Mouse (Mus musculus): ENCODE results near the gene Secisbp2l. TPM values are rescaled to one million over a fixed set of nuclear protein-coding genes. Genes with fewer than 3 reads are reported as not detected.

The Secisbp2l gene
- total RNA-seq (2014; rRNA removed) = 43.5 and 47.4 TPM in 2 replicates
- 26.6 and 27.8 TPM in 2 replicates for polyA plus RNA-seq (2015; fragmentation: Nextera tagmentation; extraction: Ambion mirVana)

DNA sequence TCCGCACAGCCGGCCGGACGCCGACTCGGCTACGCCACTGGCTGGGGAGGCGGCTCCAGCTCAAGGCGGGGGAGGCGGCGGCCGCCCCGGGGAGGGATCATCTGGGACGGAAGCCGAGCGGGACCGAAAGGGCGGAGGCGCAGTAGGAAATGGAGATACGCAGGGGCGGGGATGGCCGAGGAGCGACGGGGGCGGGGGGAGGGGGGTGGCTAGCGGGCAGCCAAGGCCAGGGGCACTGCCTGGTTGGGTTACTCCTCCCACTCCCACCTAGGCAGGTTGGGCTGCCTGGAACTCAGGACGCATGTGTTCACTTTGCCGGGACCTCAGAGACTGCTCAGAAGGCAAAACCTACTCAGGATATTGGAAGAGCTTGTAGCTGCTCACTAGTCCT, at the start of gene Secisbp2l:
Gene Secisbp2l, minus strand, starts transcription at position 152 of the 391 bp plus-strand sequence.
- H3K36me3 ChIP-seq (ENCODE audit: insufficient read depth, low read length) = no peaks in the 10 kb centered on the region
- ATAC-seq = peak; percentile 97

DNA sequence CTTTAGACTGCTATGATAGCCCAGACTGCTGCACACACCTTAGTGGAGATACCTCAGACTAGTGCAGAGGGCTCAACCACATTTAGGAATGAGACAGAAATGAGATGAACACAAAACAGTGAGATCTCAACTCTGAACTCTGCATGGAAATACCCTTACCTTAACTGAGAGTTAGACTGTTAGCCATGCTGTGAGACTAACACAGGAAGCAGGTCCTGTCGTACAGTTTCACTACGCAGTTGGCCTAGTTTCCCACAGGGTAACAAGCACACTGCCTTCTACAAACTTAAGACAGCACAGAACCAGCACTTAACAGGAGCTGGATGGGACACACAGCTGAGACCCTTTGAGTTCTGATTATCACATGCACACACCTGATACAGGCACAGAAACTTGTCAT, 47.3 kb upstream of the Secisbp2l start:
- no peak overlapping the region for H3K4me3 ChIP-seq (ENCODE audit: low read length)
- H3K4me2 ChIP-seq (ENCODE audit: low read depth, low read length) = no peak overlapping the region
- H3K36me3 ChIP-seq (ENCODE audit: insufficient read depth, low read length) = peaks cover 31% of the 10 kb centered on the region
- ATAC-seq (no peak), DNase-seq (ENCODE audit: low spot score) (no peak)
- H3K9me3 ChIP-seq (ENCODE audit: low read length) = no peaks in the 10 kb centered on the region
- H3K4me1 ChIP-seq (ENCODE audit: insufficient read depth, low read length) = no peaks in the 10 kb centered on the region
- no peak overlapping the region for H3K9ac ChIP-seq (replicated peaks; ENCODE audit: low read length)
- WGBS = 92% methylated on average over 2 of the region's 2 CpGs
- H3K27ac ChIP-seq = no peak overlapping the region
- H3K27me3 ChIP-seq (ENCODE audit: insufficient read depth, low read length) = no peaks in the 10 kb centered on the region
- no peak for TF ChIP-seq CTCF (IDR thresholded peaks at IDR 0.05; ENCODE audit: low read depth)

More for the DNA sequence above, at the start of gene Secisbp2l:
- WGBS = under 1% methylated on average over 19 of the region's 28 CpGs
- Histone ChIP-seq H3K27ac (peak within 1 kb of the TSS; percentile 79), H3K9ac (replicated peaks; ENCODE audit: low read length) (peak within 1 kb of the TSS; percentile 70), H3K9me3 (ENCODE audit: low read length) (no peaks in the 10 kb centered on the region), H3K4me3 (ENCODE audit: low read length) (peak within 1 kb of the TSS; percentile 65), H3K27me3 (ENCODE audit: insufficient read depth, low read length) (no peaks in the 10 kb centered on the region), H3K4me2 (ENCODE audit: low read depth, low read length) (peak within 1 kb of the TSS; percentile 79), H3K4me1 (ENCODE audit: insufficient read depth, low read length) (peaks cover 6% of the 10 kb centered on the region)
- peak; percentile 93 for DNase-seq (ENCODE audit: low spot score)
- no peak for TF ChIP-seq CTCF (IDR thresholded peaks at IDR 0.05; ENCODE audit: low read depth)

DNA sequence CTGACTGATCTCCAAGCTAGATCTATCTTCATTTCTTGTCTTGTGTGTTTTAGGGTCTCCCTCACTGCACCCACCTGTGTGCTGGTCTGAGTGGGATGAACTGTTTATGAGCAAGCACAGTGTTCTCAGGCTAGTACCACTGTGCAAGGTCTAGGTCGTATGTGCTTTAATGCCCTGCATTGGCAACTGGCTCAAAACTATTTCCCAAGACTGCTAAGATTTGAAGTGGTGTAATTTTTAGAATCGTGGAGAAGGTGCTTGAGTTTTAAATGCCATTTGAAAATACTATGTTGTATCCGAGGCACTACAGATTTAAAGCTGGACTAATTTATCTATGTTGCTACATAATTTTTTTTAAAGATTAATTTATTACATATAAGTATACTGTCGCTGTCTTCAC, 45.2 kb upstream of the Secisbp2l start:
- Histone ChIP-seq H3K9me3 (ENCODE audit: low read length) (no peaks in the 10 kb centered on the region), H3K4me2 (ENCODE audit: low read depth, low read length) (no peak overlapping the region), H3K27me3 (ENCODE audit: insufficient read depth, low read length) (no peaks in the 10 kb centered on the region), H3K4me3 (ENCODE audit: low read length) (no peak overlapping the region), H3K9ac (replicated peaks; ENCODE audit: low read length) (no peak overlapping the region), H3K27ac (no peak overlapping the region), H3K4me1 (ENCODE audit: insufficient read depth, low read length) (no peaks in the 10 kb centered on the region), H3K36me3 (ENCODE audit: insufficient read depth, low read length) (peaks cover 15% of the 10 kb centered on the region)
- no peak for ATAC-seq
- TF ChIP-seq CTCF (IDR thresholded peaks at IDR 0.05; ENCODE audit: low read depth) = no peak
- WGBS = 92% methylated on average over 4 of the region's 4 CpGs
- no peak for DNase-seq (ENCODE audit: low spot score)

DNA sequence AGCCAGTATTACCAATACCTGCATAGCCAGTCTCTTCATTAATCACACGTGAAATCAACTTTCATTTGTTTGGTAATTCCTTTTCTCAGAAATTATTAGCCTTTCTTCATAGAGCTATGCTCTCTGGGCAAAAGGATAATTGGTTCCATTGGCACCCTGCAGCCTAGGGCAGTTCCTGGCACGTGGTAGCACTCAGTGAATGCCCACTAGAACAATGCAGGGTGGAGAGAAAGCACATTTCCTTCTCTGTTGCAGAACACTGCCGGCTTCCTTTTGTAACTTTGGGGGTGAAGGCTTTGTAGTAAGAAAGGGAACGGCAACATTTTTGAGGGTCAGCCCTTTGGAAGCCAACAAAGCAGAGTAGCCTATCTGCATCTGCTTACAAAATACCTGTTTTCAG, 43.5 kb upstream of the Secisbp2l start:
- ATAC-seq = no peak
- Histone ChIP-seq H3K4me2 (ENCODE audit: low read depth, low read length) (no peak overlapping the region), H3K9ac (replicated peaks; ENCODE audit: low read length) (no peak overlapping the region), H3K9me3 (ENCODE audit: low read length) (no peaks in the 10 kb centered on the region), H3K27ac (no peak overlapping the region), H3K4me1 (ENCODE audit: insufficient read depth, low read length) (no peaks in the 10 kb centered on the region), H3K4me3 (ENCODE audit: low read length) (no peak overlapping the region), H3K27me3 (ENCODE audit: insufficient read depth, low read length) (no peaks in the 10 kb centered on the region), H3K36me3 (ENCODE audit: insufficient read depth, low read length) (no peaks in the 10 kb centered on the region)
- no peak for DNase-seq (ENCODE audit: low spot score)
- TF ChIP-seq CTCF (IDR thresholded peaks at IDR 0.05; ENCODE audit: low read depth) = no peak
- WGBS = 29% methylated on average over 4 of the region's 4 CpGs

DNA sequence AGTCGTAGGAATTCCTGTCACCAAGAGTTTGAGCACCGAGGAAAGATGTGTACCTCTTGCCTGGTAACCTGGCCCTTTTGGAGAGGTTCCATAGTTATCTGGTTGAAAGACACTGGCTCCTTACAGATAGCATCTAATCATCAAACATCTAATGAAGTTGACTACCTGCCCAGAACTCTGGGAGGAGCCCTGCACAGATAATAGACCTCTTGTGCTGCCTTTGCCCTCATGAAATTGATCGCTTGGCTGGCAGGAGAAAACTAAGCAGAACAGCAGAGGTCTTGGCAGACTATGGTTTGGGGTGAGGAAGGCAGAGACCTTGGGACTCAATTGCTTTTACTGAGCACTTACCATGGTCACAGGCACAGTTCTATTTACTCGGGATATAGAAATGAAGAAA, 37.7 kb upstream of the Secisbp2l start:
- H3K4me3 ChIP-seq (ENCODE audit: low read length) = no peak overlapping the region
- TF ChIP-seq CTCF (IDR thresholded peaks at IDR 0.05; ENCODE audit: low read depth) = no peak
- no peaks in the 10 kb centered on the region for H3K4me1 ChIP-seq (ENCODE audit: insufficient read depth, low read length)
- WGBS = 81% methylated on average over 4 of the region's 4 CpGs
- no peak overlapping the region for H3K9ac ChIP-seq (replicated peaks; ENCODE audit: low read length)
- H3K4me2 ChIP-seq (ENCODE audit: low read depth, low read length) = no peak overlapping the region
- no peaks in the 10 kb centered on the region for H3K36me3 ChIP-seq (ENCODE audit: insufficient read depth, low read length)
- H3K27me3 ChIP-seq (ENCODE audit: insufficient read depth, low read length) = no peaks in the 10 kb centered on the region
- no peak for ATAC-seq
- no peak overlapping the region for H3K27ac ChIP-seq
- no peak for DNase-seq (ENCODE audit: low spot score)
- no peaks in the 10 kb centered on the region for H3K9me3 ChIP-seq (ENCODE audit: low read length)

DNA sequence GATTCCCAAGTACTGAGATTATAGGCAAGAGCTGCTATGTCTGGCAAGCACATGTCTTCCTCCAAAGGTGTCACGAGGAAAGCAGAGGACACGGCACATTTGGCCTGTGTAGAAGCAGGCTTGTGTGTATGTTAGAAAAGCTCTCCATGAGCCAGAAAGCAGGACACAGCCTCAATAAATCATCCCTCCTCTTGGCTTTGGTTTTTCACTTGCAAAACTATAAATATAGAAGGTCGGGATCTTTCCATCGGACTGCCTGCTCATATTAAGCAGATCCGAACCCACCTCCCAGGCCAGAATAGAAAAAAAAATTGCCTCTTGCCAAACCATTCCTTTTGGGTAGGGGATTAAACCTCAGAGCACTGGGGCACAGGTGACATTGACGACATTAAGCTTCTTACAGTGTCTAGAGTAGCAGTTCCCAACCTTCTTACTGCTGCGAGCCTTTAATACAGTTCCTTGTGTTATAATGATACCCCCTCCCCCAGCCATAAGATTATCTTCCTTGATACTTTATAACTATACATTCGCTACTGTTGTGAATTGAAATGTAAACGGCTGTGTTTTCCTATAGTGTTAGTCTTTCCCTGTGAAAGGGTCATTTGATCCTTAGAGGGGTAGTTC, 31.4 kb upstream of the Secisbp2l start:
- DNase-seq (ENCODE audit: low spot score) (no peak), ATAC-seq (no peak)
- no peaks in the 10 kb centered on the region for H3K4me1 ChIP-seq (ENCODE audit: insufficient read depth, low read length)
- H3K9me3 ChIP-seq (ENCODE audit: low read length) = no peaks in the 10 kb centered on the region
- H3K27ac ChIP-seq = no peak overlapping the region
- H3K4me3 ChIP-seq (ENCODE audit: low read length) = no peak overlapping the region
- TF ChIP-seq CTCF (IDR thresholded peaks at IDR 0.05; ENCODE audit: low read depth) = no peak
- H3K9ac ChIP-seq (replicated peaks; ENCODE audit: low read length) = no peak overlapping the region
- H3K27me3 ChIP-seq (ENCODE audit: insufficient read depth, low read length) = no peaks in the 10 kb centered on the region
- no peak overlapping the region for H3K4me2 ChIP-seq (ENCODE audit: low read depth, low read length)
- 79% methylated on average over 9 of the region's 9 CpGs for WGBS
- no peaks in the 10 kb centered on the region for H3K36me3 ChIP-seq (ENCODE audit: insufficient read depth, low read length)

DNA sequence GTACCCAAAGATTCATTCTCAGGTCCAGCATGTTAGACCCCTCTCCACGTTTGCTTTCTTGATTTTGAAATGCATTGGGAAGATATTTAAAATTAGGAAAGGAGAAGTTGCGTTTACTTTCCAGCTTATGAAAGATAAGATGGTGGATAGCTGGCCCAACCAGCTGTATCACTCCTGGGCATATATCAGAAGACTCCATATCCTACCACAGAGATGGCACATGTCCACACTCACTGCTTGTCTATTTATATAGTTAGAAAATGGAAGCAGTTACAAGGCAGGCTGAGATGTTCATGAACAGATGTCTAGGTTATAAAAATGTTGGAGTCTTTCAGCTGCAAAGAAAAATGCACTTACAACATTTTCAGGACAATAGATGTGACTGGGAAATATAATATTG, 28.7 kb upstream of the Secisbp2l start:
- no peak for DNase-seq (ENCODE audit: low spot score)
- Histone ChIP-seq H3K9me3 (ENCODE audit: low read length) (no peaks in the 10 kb centered on the region), H3K27ac (no peak overlapping the region), H3K27me3 (ENCODE audit: insufficient read depth, low read length) (no peaks in the 10 kb centered on the region), H3K36me3 (ENCODE audit: insufficient read depth, low read length) (no peaks in the 10 kb centered on the region), H3K4me2 (ENCODE audit: low read depth, low read length) (no peak overlapping the region), H3K9ac (replicated peaks; ENCODE audit: low read length) (no peak overlapping the region), H3K4me3 (ENCODE audit: low read length) (no peak overlapping the region), H3K4me1 (ENCODE audit: insufficient read depth, low read length) (no peaks in the 10 kb centered on the region)
- ATAC-seq = no peak
- WGBS = 85% methylated on average over 2 of the region's 2 CpGs
- no peak for TF ChIP-seq CTCF (IDR thresholded peaks at IDR 0.05; ENCODE audit: low read depth)

Measured in hindbrain, postnatal 0 days (tissue).